Mouse (Mus musculus): ENCODE data around the gene Krtap5-4.
A peak's percentile ranks its signal among the peaks of the same experiment; 100 is the strongest.
"Not testable (repeated sequence)": the region's sequence is repeated elsewhere in the genome, so short reads cannot be mapped to it uniquely, and the experiment has no call there.

Krtap5-4 gene

GRCm38 (mm10) chr7:142321637-142322306 lies 18.4 kb downstream of the Krtap5-4 start:
- not testable (repeated sequence) for DNase-seq (ENCODE audit: low read depth, low spot score)

- DNase-seq (ENCODE audit: low read depth, low spot score), result no peak
Measured at GRCm38 (mm10) chr7:142322641-142323040, 19.3 kb downstream of the Krtap5-4 start.

GRCm38 (mm10) chr7:142323396-142324117 lies 20.2 kb downstream of the Krtap5-4 start:
- DNase-seq (ENCODE audit: low read depth, low spot score), result no peak

GRCm38 (mm10) chr7:142326714-142327445 lies 23.5 kb downstream of the Krtap5-4 start:
- no peak for DNase-seq (ENCODE audit: low read depth, low spot score)

- no peak for DNase-seq (ENCODE audit: low read depth, low spot score)
Measured at GRCm38 (mm10) chr7:142328507-142328906, 25.2 kb downstream of the Krtap5-4 start.

- DNase-seq (ENCODE audit: low read depth, low spot score), result no peak
Measured at GRCm38 (mm10) chr7:142330271-142330724, 26.9 kb downstream of the Krtap5-4 start.

- no peak for DNase-seq (ENCODE audit: low read depth, low spot score)
Measured at GRCm38 (mm10) chr7:142331281-142331680, 27.9 kb downstream of the Krtap5-4 start.

GRCm38 (mm10) chr7:142332741-142333140 lies 29.4 kb downstream of the Krtap5-4 start:
- DNase-seq (ENCODE audit: low read depth, low spot score), result not testable (repeated sequence)

GRCm38 (mm10) chr7:142334246-142334645 lies 30.9 kb downstream of the Krtap5-4 start:
- DNase-seq (ENCODE audit: low read depth, low spot score), result peak; percentile 76

- DNase-seq (ENCODE audit: low read depth, low spot score), result no peak
Measured at GRCm38 (mm10) chr7:142335151-142335550, 31.8 kb downstream of the Krtap5-4 start.

- no peak for DNase-seq (ENCODE audit: low read depth, low spot score)
Measured at GRCm38 (mm10) chr7:142340269-142340970, 37.1 kb downstream of the Krtap5-4 start.

- DNase-seq (ENCODE audit: low read depth, low spot score), result no peak
Measured at GRCm38 (mm10) chr7:142341564-142342246, 38.4 kb downstream of the Krtap5-4 start.

- no peak for DNase-seq (ENCODE audit: low read depth, low spot score)
Measured at GRCm38 (mm10) chr7:142342247-142342640, 38.9 kb downstream of the Krtap5-4 start.

GRCm38 (mm10) chr7:142347542-142347941 lies 44.2 kb downstream of the Krtap5-4 start:
- no peak for DNase-seq (ENCODE audit: low read depth, low spot score)

GRCm38 (mm10) chr7:142349308-142349961 lies 46.1 kb downstream of the Krtap5-4 start:
- DNase-seq (ENCODE audit: low read depth, low spot score), result no peak

GRCm38 (mm10) chr7:142351569-142351968 lies 48.2 kb downstream of the Krtap5-4 start:
- no peak for DNase-seq (ENCODE audit: low read depth, low spot score)

GRCm38 (mm10) chr7:142353854-142354253 lies 50.5 kb downstream of the Krtap5-4 start:
- DNase-seq (ENCODE audit: low read depth, low spot score), result no peak
